Mouse (Mus musculus) midbrain, embryonic 15.5 days (tissue): ENCODE results near the gene Htra1. TPM values are rescaled to one million over a fixed set of nuclear protein-coding genes. Genes with fewer than 3 reads are reported as not detected.

Source experiments
- ATAC-seq: fragments of 200-750 bp; cut with Nextera tagmentation; replicated peaks from 2 replicates; pipeline ENCODE4 v1.8.0; 2017; ENCODE audit warnings: moderate TSS enrichment
- H3K27ac ChIP-seq: fragments of 300-500 bp; sonication (generic); 2 replicates; pipeline ENCODE4 v1.5.1; 2015; ENCODE audit warnings: mild to moderate bottlenecking, inconsistent platforms
- H3K27me3 ChIP-seq: fragments of 300-500 bp; sonication (generic); replicated peaks from 2 replicates; pipeline ENCODE4 v1.6.1; 2015; ENCODE audit warnings: inconsistent platforms
- H3K36me3 ChIP-seq: fragments of 300-500 bp; sonication (generic); replicated peaks from 2 replicates; pipeline ENCODE4 v1.6.1; 2015; ENCODE audit warnings: inconsistent platforms
- H3K4me1 ChIP-seq: fragments of 300-500 bp; sonication (generic); 2 replicates; pipeline ENCODE4 v1.6.1; 2015; ENCODE audit warnings: inconsistent platforms
- H3K4me2 ChIP-seq: fragments of 300-500 bp; sonication (generic); 2 replicates; pipeline ENCODE4 v1.6.1; 2015; ENCODE audit warnings: inconsistent platforms, mild to moderate bottlenecking, moderate library complexity
- H3K4me3 ChIP-seq: fragments of 300-500 bp; sonication (generic); 2 replicates; pipeline ENCODE4 v1.5.1; 2015; ENCODE audit warnings: mild to moderate bottlenecking, inconsistent platforms
- H3K9ac ChIP-seq: fragments of 300-500 bp; sonication (generic); 2 replicates; pipeline ENCODE4 v1.6.1; 2015; ENCODE audit warnings: mild to moderate bottlenecking, inconsistent platforms
- H3K9me3 ChIP-seq: fragments of 300-500 bp; sonication (generic); 2 replicates; pipeline ENCODE4 v1.6.1; 2016; ENCODE audit warnings: inconsistent platforms
- WGBS: fragments of 180-500 bp; shearing (Covaris S2); methylation state at CpG from one replicate; pipeline ENCODE4 v1.1.7; 2015; ENCODE audit warnings: mixed read lengths; 5-methylcytosine and 5-hydroxymethylcytosine counted together
- polyA plus RNA-seq: library from polyadenylated mRNA; unstranded; fragments of >200 nt; fragmentation: Nextera tagmentation; extraction: Ambion mirVana; gene quantifications from 2 replicates; pipeline ENCODE4 v1.2.1, GENCODE M21; 2015

Gene Htra1
- polyA plus RNA-seq, 1 experiment from 2014 or later = 15.4 TPM

DNA sequence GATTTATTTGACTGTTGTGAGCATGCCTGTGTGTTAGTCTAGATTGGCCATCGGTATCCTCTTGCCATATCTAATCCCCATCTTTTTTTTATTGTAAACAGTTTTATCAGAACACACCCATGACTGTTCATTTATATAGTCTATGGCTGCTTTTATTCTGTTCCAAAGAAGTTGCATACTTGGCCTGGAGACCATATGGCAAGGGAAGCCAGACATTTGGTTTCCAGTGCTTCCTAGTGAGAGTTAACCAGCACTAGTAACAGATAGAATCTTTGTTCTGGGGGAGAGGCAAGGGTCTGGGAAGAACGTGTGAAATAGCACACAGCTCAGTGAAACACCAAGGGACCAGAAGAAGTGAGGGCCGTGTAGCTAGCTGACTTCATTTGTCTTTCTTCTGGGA is 33.6 kb downstream of the Htra1 start:
- Histone ChIP-seq H3K4me3 (no peak overlapping the region), H3K9ac (no peak overlapping the region), H3K9me3 (no peaks in the 10 kb centered on the region), H3K4me2 (no peak overlapping the region), H3K36me3 (no peaks in the 10 kb centered on the region), H3K27ac (no peak overlapping the region), H3K4me1 (no peaks in the 10 kb centered on the region; the same call in 1 of the 2 replicates), H3K27me3 (no peaks in the 10 kb centered on the region)
- ATAC-seq = no peak
- 73% methylated on average over 3 of the region's 3 CpGs for WGBS

DNA sequence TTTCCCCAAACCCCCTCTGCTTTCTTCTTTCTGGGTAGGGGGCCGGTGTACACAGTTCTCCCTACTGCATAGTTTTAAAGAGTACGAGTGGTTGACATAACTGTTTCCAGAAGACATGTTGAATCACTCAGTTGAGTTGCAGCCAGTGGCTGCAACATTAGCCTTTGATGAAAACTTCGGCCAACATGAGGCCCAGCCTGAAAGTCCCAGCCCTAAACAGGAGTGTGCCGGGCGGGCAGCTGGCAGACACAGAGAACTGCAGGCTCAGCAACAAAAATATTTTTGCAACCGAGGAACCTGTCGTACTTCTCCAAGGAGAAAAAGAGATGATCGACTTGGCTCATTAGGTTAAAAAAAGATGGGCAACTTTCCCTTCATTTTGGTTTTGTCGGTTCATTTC is 36.9 kb downstream of the Htra1 start:
- H3K4me3 ChIP-seq = no peak overlapping the region
- no peak overlapping the region for H3K4me2 ChIP-seq
- no peak for ATAC-seq
- H3K27ac ChIP-seq = no peak overlapping the region
- peaks cover 3% of the 10 kb centered on the region for H3K4me1 ChIP-seq
- H3K27me3 ChIP-seq = no peaks in the 10 kb centered on the region
- no peaks in the 10 kb centered on the region for H3K9me3 ChIP-seq
- WGBS = 92% methylated on average over 9 of the region's 9 CpGs
- H3K9ac ChIP-seq = no peak overlapping the region
- no peaks in the 10 kb centered on the region for H3K36me3 ChIP-seq

DNA sequence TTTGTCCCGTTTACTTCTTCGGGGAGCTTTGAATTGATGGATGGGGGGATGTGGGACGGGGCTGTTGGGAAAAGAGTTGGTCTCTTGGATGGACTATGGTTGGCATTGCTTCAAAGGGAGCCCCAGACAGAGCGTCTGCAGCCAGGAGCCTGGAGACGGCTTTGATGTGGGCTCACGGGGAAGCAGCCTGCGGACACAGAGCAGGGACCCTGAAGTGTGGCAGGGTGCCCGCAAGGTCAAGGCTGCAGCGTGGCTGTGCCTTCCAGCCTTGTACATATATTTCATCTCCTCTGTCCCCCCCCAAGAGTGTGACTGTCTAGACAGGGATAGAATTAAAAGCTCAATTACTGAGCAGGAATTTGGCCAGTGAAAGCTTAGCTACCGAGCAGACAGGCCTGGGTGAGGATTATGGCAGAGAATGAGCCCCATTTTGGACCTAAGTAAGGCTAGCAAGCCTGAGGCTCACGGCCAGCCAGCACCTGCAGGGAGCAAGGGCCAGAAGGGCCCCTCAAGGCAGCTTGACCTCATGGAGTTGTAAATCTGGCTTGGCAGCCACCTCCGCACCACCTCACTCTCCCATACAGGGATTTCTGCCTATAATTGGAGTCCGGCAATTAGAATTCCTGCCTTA is 40.5 kb downstream of the Htra1 start:
- Histone ChIP-seq H3K36me3 (no peaks in the 10 kb centered on the region), H3K27ac (no peak overlapping the region), H3K4me1 (peaks cover 8% of the 10 kb centered on the region), H3K9ac (no peak overlapping the region), H3K4me2 (no peak overlapping the region), H3K27me3 (no peaks in the 10 kb centered on the region), H3K4me3 (no peak overlapping the region), H3K9me3 (no peaks in the 10 kb centered on the region)
- WGBS = 52% methylated on average over 13 of the region's 13 CpGs
- no peak for ATAC-seq

DNA sequence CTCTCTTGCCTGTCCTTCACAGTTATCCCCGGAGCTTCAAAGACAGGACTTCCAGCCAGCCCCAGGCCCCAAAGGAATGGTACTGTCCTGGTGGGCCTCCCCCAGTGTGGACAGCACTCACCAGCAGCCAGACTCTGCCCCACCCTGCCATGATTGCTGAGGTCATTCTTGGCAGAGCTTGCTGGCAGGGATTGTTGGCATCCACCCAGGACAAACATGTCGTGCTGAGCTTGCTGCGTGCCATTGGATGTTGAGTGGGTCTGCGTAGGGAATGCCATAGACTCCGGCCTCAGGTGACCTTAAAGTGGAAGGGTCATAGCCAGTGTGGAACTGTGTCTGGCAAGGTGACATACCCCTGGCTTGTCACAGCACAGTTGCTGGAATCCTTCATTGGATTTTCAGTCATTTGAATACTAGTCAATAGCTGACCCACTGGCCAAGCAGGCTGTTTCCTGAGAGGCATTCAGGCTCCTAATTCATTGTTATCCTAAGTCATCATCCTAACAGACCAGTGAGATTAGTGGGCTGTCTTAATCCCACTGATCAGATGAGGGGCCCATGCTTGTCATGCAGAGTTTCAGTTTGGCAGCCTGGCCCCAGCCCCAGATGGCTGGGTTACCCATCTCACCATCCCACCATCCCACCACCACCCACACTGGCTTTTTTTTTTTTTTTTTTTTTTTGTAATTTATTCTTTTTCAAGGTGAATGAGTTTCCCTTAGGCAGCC is 42.0 kb downstream of the Htra1 start:
- H3K36me3 ChIP-seq = no peaks in the 10 kb centered on the region
- H3K4me3 ChIP-seq = no peak overlapping the region
- peaks cover 8% of the 10 kb centered on the region for H3K4me1 ChIP-seq
- 56% methylated on average over 5 of the region's 5 CpGs for WGBS
- 0 out of 2 replicates have a peak, but pooled peaks have one; percentile 37 for ATAC-seq
- no peak overlapping the region for H3K9ac ChIP-seq
- no peak overlapping the region for H3K27ac ChIP-seq
- H3K27me3 ChIP-seq = no peaks in the 10 kb centered on the region
- no peak overlapping the region for H3K4me2 ChIP-seq
- no peaks in the 10 kb centered on the region for H3K9me3 ChIP-seq

DNA sequence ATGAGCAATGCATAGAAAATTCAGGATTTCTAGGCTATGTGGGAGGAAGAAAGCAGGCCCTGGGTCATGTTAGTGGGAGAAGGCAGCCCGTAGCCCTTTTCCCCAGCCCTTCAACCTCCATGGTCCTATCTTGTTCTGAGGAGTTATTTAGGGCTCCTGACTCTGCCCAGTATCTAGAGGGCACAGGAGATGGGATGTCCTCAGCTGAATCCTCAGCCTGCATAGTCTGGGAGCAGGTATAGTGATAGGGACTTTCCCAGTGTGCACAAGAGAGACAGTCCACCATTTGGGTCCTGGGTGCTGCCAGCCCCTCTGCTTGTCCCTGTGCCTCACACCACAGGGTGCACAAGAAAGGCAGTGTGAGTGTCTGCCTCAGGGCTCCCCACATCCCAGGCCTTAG is 42.6 kb downstream of the Htra1 start:
- no peak overlapping the region for H3K9ac ChIP-seq
- no peak overlapping the region for H3K4me3 ChIP-seq
- no peaks in the 10 kb centered on the region for H3K36me3 ChIP-seq
- no peak overlapping the region for H3K4me2 ChIP-seq
- whole genome bisulfite sequencing = 82% methylated on average over 1 of the region's 1 CpGs
- no peaks in the 10 kb centered on the region for H3K9me3 ChIP-seq
- H3K4me1 ChIP-seq = peaks cover 8% of the 10 kb centered on the region
- ATAC-seq = no peak
- H3K27me3 ChIP-seq = no peaks in the 10 kb centered on the region
- no peak overlapping the region for H3K27ac ChIP-seq

DNA sequence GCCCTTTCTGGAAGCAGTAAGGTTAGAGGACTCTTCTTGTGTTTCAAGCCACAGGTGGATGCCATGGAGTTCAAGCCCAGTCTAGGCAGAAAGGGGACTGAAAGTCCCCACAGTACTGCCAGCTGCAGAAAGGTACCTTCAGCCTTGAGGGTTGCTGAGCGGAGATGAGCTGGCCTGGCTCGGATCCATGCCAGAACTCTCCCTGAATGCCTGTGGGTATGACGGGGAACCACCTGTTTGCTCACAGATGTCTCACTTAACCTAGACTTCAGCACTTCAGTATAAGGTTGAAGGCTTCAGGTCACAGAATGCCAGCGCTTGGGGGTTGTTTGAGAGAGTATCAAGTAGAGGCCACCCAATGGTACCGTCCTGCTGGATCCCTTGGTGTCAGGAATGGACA is 44.2 kb downstream of the Htra1 start:
- Histone ChIP-seq H3K4me2 (no peak overlapping the region), H3K4me3 (no peak overlapping the region)
- 93% methylated on average over 5 of the region's 5 CpGs for WGBS

DNA sequence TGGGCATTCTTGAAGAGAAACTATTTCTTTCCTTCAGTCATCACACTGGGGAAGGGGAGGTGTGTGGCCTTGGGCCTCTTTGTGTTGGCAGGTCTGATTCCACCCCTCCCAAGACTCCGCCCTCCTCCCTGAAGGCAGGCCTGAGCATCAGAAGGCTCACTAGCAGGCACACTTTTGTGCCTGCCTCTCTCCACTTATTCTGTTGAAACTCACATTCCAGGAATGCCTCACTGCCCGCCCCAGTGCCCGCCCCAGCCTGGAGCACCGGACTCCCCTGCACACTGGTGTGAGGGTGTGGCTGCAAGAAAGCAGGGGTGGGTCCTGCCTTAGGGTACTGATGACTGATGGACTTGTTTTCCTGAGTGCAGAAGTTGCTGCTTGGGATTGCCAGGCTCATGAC is 46.5 kb downstream of the Htra1 start:
- no peaks in the 10 kb centered on the region for H3K9me3 ChIP-seq
- H3K36me3 ChIP-seq = no peaks in the 10 kb centered on the region
- WGBS = 38% methylated on average over 4 of the region's 4 CpGs
- no peak overlapping the region for H3K27ac ChIP-seq
- no peak overlapping the region for H3K4me2 ChIP-seq
- H3K4me1 ChIP-seq = peaks cover 8% of the 10 kb centered on the region
- no peaks in the 10 kb centered on the region for H3K27me3 ChIP-seq
- no peak overlapping the region for H3K4me3 ChIP-seq
- ATAC-seq = no peak
- no peak overlapping the region for H3K9ac ChIP-seq

More for the DNA sequence above, 44.2 kb downstream of the Htra1 start:
- no peaks in the 10 kb centered on the region for H3K27me3 ChIP-seq
- no peak overlapping the region for H3K9ac ChIP-seq
- H3K36me3 ChIP-seq = no peaks in the 10 kb centered on the region
- no peaks in the 10 kb centered on the region for H3K9me3 ChIP-seq
- no peak for ATAC-seq
- no peak overlapping the region for H3K27ac ChIP-seq
- peaks cover 8% of the 10 kb centered on the region for H3K4me1 ChIP-seq

DNA sequence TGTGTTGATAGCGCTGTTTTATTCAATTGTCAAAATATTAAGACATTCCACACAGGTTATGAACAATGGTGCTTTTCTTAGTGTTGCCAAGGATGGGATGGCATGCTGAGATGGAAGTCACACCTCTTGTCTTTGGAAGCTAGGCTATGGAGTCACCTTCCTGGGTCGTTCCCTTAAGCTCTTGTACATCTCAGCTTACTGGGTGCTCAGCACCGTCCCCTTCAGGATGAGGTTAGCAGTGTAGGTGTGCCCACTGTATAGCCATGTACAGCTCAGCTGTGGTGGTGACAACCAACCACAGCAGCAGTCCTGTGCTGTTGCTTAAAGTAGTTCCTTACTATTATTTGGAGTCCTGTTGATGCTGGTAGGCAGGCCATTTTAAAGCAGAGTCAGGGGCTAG is 47.0 kb downstream of the Htra1 start:
- peaks cover 3% of the 10 kb centered on the region; the same call in 1 of the 2 replicates for H3K4me1 ChIP-seq
- WGBS = 82% methylated on average over 3 of the region's 3 CpGs
- H3K27me3 ChIP-seq = no peaks in the 10 kb centered on the region
- H3K36me3 ChIP-seq = no peaks in the 10 kb centered on the region
- H3K4me2 ChIP-seq = no peak overlapping the region
- H3K4me3 ChIP-seq = no peak overlapping the region
- no peak for ATAC-seq
- no peak overlapping the region for H3K27ac ChIP-seq
- H3K9ac ChIP-seq = no peak overlapping the region
- H3K9me3 ChIP-seq = no peaks in the 10 kb centered on the region

DNA sequence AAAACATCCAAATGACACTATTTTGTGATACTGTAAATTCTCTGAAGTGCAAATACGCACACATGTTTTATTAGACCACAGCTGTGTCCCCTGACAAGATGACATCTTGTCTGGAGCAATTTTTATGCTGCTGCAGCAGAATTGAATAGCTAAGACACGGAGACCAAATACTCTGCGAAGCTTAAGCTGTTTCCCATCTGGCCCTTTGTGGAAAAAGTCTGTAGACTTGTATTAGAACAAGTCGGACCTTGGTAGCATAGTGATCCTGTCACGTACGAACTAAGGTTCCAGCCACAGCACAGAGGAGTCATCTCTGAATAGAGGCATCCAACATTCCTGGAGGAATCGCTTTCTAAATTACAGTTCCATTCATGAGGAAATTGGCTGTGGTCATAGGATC is 48.4 kb downstream of the Htra1 start:
- Histone ChIP-seq H3K4me1 (no peaks in the 10 kb centered on the region; the same call in 1 of the 2 replicates), H3K9ac (no peak overlapping the region), H3K36me3 (no peaks in the 10 kb centered on the region), H3K27me3 (no peaks in the 10 kb centered on the region), H3K4me3 (no peak overlapping the region), H3K27ac (no peak overlapping the region), H3K4me2 (no peak overlapping the region), H3K9me3 (no peaks in the 10 kb centered on the region)
- WGBS = 88% methylated on average over 7 of the region's 7 CpGs
- no peak for ATAC-seq

DNA sequence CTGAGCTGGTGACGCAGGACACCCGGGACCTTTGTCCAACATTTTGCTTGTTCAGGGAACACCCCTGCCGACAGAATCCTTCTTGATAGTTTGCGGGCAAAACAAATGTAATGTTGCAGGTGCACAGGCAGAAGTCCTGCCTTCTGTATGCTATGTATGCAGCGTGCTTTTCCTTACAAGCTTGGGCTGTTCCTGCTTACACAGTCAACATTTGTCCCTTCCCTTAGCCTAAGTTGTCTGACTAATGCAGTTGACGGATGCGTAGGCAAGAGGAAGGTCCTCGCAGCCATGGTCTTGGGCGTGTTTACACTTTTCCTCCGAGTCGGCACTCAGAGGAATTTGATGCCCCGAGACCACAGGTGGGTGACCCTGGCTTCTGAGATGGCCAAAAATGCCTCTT is 49.3 kb downstream of the Htra1 start:
- no peak for ATAC-seq
- WGBS = 88% methylated on average over 12 of the region's 12 CpGs
- Histone ChIP-seq H3K4me3 (no peak overlapping the region), H3K27ac (no peak overlapping the region), H3K4me1 (no peaks in the 10 kb centered on the region), H3K36me3 (no peaks in the 10 kb centered on the region), H3K4me2 (no peak overlapping the region), H3K9ac (no peak overlapping the region), H3K27me3 (no peaks in the 10 kb centered on the region), H3K9me3 (no peaks in the 10 kb centered on the region)

DNA sequence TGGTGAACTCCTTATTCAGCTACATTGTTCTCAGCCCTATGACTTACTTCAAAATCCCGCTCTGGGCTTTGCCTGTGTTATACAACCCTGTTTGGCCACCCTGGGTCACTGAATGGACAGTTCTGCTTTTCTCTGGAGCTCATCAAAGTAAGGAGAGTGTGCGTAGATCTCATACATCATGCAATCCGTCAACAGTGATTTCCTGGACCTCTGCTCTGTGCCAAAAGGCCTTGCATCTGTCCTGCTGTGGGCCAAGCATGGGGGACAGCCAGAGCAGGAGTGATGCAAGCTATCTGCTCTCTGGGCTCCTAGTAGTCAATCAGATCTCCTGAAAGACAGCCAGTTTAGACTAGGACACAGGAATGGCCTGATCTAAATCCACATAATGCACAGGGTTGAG is 49.8 kb downstream of the Htra1 start:
- H3K4me3 ChIP-seq = no peak overlapping the region
- H3K9me3 ChIP-seq = no peaks in the 10 kb centered on the region
- H3K9ac ChIP-seq = no peak overlapping the region
- H3K36me3 ChIP-seq = no peaks in the 10 kb centered on the region
- WGBS = 85% methylated on average over 3 of the region's 3 CpGs
- no peaks in the 10 kb centered on the region for H3K27me3 ChIP-seq
- H3K4me2 ChIP-seq = no peak overlapping the region
- H3K27ac ChIP-seq = no peak overlapping the region
- ATAC-seq = no peak
- no peaks in the 10 kb centered on the region for H3K4me1 ChIP-seq

DNA sequence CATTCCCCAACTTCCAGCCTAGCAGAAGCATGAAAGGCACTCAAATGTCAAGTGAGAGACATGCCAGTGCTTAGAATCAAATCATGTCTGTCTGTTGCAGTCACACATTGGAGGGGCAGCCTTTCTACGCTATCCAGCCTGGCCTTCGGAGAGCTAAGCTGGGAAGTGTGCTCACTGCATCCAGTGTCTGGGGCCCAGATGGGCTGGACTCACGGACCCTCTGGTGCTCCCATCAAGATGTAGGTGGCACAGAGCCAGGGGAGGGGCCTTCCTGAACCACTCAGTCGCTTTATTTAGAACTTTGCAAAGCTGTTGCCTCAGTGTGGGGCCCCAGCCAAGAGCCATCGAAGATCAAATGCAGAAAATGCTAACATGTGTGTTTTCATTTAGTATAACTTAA is 52.2 kb downstream of the Htra1 start:
- 82% methylated on average over 5 of the region's 5 CpGs for WGBS
- no peak for ATAC-seq
- H3K9ac ChIP-seq = no peak overlapping the region
- no peaks in the 10 kb centered on the region for H3K36me3 ChIP-seq
- H3K4me1 ChIP-seq = no peaks in the 10 kb centered on the region
- no peak overlapping the region for H3K4me3 ChIP-seq
- H3K27ac ChIP-seq = no peak overlapping the region
- H3K4me2 ChIP-seq = no peak overlapping the region
- no peaks in the 10 kb centered on the region for H3K9me3 ChIP-seq
- no peaks in the 10 kb centered on the region for H3K27me3 ChIP-seq

DNA sequence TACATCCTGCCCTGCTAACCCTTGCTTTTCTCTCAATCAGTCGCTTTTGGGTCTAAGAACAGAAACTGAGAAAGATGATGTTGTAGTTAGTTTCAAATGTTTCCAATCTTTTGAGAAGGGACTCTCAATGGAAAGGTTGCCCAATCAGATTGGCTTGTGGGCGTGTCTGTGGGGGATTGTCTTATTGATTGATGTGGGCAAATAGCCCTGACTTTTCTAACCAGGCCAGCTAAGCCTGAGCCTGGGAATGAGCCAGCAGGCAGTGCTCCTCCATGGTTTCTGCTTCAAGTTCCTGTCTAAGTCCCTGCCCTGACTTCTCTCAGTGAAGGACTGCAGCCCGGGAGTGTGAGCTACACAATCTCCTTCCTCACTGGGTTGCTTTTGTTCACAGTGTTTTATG is 53.5 kb downstream of the Htra1 start:
- ATAC-seq = no peak
- no peak overlapping the region for H3K4me3 ChIP-seq
- no peak overlapping the region for H3K9ac ChIP-seq
- no peak overlapping the region for H3K27ac ChIP-seq
- no peak overlapping the region for H3K4me2 ChIP-seq
- H3K27me3 ChIP-seq = no peaks in the 10 kb centered on the region
- no peaks in the 10 kb centered on the region for H3K9me3 ChIP-seq
- WGBS = 55% methylated on average over 3 of the region's 3 CpGs
- no peaks in the 10 kb centered on the region for H3K36me3 ChIP-seq
- no peaks in the 10 kb centered on the region for H3K4me1 ChIP-seq
